Mouse (Mus musculus) retina, postnatal 7 days (tissue): Measurements from ENCODE around the gene Mrgprh.

ENCODE experiments used
- DNase-seq: peaks from one replicate; pipeline ENCODE4 v3.0.0-alpha.2; 2012; ENCODE audit warnings: low read depth, low spot score

The Mrgprh gene

DNA sequence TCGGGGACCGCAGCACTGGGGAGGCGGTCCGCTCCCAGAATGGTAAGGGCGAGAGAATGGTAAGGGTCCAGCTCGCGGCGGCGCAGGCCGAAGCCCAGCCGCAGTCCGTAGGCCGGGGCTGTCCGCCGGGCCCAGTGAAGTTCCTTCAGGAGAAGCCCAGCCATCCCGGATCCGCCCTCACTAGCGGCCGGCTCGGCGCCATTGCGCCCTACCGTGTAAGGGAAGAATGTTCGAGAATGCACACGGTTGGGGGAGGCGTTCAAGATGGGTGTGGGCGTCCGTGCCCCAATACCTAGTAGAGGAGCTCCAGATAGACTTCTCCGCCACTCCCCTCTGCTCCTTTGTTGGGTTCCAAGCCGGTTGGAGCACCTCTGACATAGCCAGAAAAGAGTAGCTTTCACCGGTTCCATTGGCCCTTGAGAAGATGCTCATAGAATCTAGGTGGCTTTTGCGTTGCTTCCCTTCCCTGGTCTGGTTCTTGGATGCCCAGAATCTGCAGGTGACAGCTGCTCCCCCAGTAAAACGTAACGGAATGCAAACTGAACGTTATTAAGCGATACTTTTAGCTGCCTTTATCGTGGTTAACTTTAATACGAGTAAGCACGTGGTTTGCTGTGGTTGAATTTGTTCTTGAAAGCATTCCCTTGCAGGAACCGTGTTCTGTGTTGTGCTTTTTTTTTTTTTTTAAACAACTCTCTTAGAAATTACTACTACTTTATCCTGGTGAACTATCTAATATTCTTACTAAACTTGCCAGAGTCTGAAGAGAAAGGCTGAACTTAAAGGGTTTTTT is 41.0 kb downstream of the Mrgprh start:
- no peak for DNase-seq

DNA sequence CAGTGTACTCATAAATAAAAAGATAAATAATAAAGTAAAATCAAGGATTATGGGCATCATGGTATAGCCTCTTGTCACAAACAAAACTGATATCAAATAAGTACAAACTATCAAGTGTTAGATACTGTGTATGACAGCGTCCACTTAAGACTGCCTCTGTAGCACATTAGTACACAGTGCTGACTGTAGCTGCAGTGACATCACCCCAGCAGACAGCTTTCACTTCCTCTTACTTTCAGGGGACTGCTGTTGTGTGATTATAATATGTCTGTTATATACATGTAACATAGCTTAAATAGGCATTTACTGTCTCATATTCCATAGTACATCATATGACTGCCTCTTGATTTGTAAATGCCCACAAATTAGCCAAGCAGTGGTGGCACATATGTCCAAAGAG is 45.2 kb downstream of the Mrgprh start:
- DNase-seq, result no peak

DNA sequence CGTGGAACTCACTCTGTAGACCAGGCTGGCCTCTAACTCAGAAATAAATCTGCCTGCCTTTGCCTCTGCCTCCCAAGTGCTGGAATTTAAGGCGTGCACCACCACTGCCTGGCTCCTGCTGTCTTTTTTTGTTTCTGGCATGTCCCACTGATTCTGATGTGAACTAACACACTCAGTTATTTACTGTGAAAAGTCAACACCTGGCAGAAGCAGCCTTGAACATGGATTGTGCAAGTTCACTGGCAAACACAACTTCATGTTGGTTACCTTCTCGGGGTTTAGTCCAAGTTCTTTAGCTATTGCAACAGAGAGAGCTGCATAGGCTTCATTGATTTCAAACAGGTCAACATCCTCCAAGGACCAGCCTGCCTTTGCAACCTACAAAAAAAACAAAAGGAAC is 49.2 kb downstream of the Mrgprh start:
- DNase-seq, result no peak

DNA sequence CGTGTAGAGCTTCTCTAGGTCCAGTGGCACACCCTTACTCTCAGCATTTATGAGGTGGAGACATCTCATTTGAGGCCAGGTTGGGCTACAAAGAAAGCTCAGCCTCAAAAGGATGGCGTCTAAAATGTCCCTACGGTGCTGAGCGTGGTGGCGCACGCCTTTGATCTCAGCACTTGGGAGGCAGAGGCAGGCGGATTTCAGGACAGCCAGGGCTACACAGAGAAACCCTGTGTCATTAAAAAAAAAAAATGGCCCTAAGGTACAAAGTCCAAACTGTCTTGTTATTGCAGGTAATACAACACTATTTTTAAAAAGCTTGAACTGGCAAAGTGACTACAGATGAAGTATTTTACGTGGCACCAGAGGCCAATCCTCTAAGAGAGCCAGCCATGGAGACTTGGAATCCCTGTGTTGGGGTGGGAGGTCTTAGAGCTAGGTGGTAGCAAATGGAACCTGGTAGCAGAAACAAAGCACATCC is 49.9 kb downstream of the Mrgprh start:
- DNase-seq, result no peak
